Mouse (Mus musculus) megakaryocyte, embryonic 14.5 days (primary cell): ENCODE measurements around the gene Cpne5.

Source experiments
- FLI1 ChIP-seq: IDR thresholded peaks from 2 replicates; pipeline ENCODE4 v1.6.1; 2012; ENCODE audit warnings: low read length, inconsistent platforms, mixed read lengths
- GATA1 ChIP-seq: IDR thresholded peaks from 3 replicates; pipeline ENCODE4 v1.6.1; 2012; ENCODE audit warnings: mixed read lengths, low read length, inconsistent platforms, borderline replicate concordance

- TF ChIP-seq GATA1 (no peak), FLI1 (no peak)
Observed at GRCm38 (mm10) chr17:29113591-29114352, 124.2 kb downstream of the Cpne5 start, which contains the start of gene Rab44.
